ENCODE assay signal across 8 mouse cellular contexts in the genomic region with DNA sequence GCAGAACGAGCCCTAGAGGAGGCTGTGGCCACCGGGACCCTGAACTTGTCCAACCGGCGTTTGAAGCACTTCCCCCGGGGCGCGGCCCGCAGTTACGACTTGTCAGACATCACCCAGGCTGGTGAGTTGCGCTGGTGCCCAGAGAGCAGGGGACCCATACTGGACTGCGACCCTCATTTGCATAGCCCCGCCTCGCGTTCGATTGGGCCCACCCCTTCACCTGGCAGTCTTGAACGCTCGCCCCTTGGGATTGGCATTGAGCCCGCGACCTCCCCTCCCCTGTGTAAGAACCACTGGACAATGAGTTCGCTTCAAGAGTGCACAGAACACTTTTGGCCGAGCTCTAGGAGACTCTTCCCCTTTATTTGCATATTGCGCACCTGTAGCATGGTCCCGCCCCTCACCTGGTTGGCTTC. TPM values are rescaled to one million over a fixed set of nuclear protein-coding genes. Genes with fewer than 3 reads are reported as not detected.
DNase-seq lines count a peak whose midpoint lies in the region; ATAC-seq lines count a peak whose summit lies in the region.

No protein-coding gene starts in this region.

- no peaks in the 10 kb centered on the region for H3K36me3 ChIP-seq in neural tube, embryonic 11.5 days (ENCODE audit: control insufficient read depth, insufficient read depth, low read length)
- H3K36me3 ChIP-seq in intestine, embryonic 14.5 days (ENCODE audit: control insufficient read depth, insufficient read depth, low read length) = peaks cover 14% of the 10 kb centered on the region
- H3K36me3 ChIP-seq in liver, embryonic 15.5 days (replicated peaks) = peaks cover 16% of the 10 kb centered on the region
- 0 out of 2 replicates have a peak, but pooled peaks cover 6% of the 10 kb centered on the region for H3K36me3 ChIP-seq in neural tube, embryonic 14.5 days (ENCODE audit: control insufficient read depth, insufficient read depth, low read length)

- peak overlapping the region; percentile 91 for H3K27ac ChIP-seq in neural tube, embryonic 11.5 days (ENCODE audit: low read depth, low read length)
- H3K27ac ChIP-seq in intestine, embryonic 14.5 days (ENCODE audit: low read depth) = peak overlapping the region; percentile 94
- peak overlapping the region; percentile 97 for H3K27ac ChIP-seq in liver, embryonic 15.5 days (replicated peaks)
- H3K27ac ChIP-seq in neural tube, embryonic 14.5 days (ENCODE audit: low read depth, low read length) = peak overlapping the region; percentile 91

- H3K4me3 ChIP-seq in neural tube, embryonic 11.5 days (ENCODE audit: low read depth, low read length) = peak overlapping the region; percentile 91
- H3K4me3 ChIP-seq in intestine, embryonic 14.5 days (ENCODE audit: low read depth, low read length) = peak overlapping the region; percentile 94
- peak overlapping the region; percentile 96 for H3K4me3 ChIP-seq in liver, embryonic 15.5 days (replicated peaks)
- peak overlapping the region; percentile 82 for H3K4me3 ChIP-seq in neural tube, embryonic 14.5 days (ENCODE audit: low read depth, low read length)

- under 1% methylated on average over 23 of the region's 23 CpGs for WGBS in neural tube, embryonic 11.5 days
- under 1% methylated on average over 23 of the region's 23 CpGs for WGBS in intestine, embryonic 14.5 days
- WGBS in liver, embryonic 15.5 days (ENCODE audit: insufficient replicate concordance) = under 1% methylated on average over 23 of the region's 23 CpGs
- under 1% methylated on average over 23 of the region's 23 CpGs for WGBS in neural tube, embryonic 14.5 days

- H3K4me1 ChIP-seq in neural tube, embryonic 11.5 days (ENCODE audit: control insufficient read depth, insufficient read depth, low read length) = peaks cover 20% of the 10 kb centered on the region
- H3K4me1 ChIP-seq in intestine, embryonic 14.5 days (replicated peaks; ENCODE audit: control insufficient read depth, insufficient read depth, low read length) = peaks cover 29% of the 10 kb centered on the region
- peaks cover 58% of the 10 kb centered on the region for H3K4me1 ChIP-seq in liver, embryonic 15.5 days (replicated peaks)
- H3K4me1 ChIP-seq in neural tube, embryonic 14.5 days (ENCODE audit: control insufficient read depth, insufficient read depth, low read length) = peaks cover 26% of the 10 kb centered on the region

- peak overlapping the region; percentile 83 for H3K9ac ChIP-seq in neural tube, embryonic 11.5 days (ENCODE audit: low read length)
- peak overlapping the region; percentile 81 for H3K9ac ChIP-seq in intestine, embryonic 14.5 days (ENCODE audit: low read length)
- H3K9ac ChIP-seq in liver, embryonic 15.5 days = peak overlapping the region; percentile 87
- peak overlapping the region; percentile 82 for H3K9ac ChIP-seq in neural tube, embryonic 14.5 days (replicated peaks; ENCODE audit: low read depth, low read length)

- H3K9me3 ChIP-seq in neural tube, embryonic 11.5 days (ENCODE audit: control insufficient read depth, low read length) = no peaks in the 10 kb centered on the region
- H3K9me3 ChIP-seq in intestine, embryonic 14.5 days (ENCODE audit: control insufficient read depth, low read length) = no peaks in the 10 kb centered on the region
- H3K9me3 ChIP-seq in liver, embryonic 15.5 days (replicated peaks) = no peaks in the 10 kb centered on the region
- no peaks in the 10 kb centered on the region for H3K9me3 ChIP-seq in neural tube, embryonic 14.5 days (ENCODE audit: control insufficient read depth, low read length)

- peak; percentile 46 for ATAC-seq in neural tube, embryonic 11.5 days (ENCODE audit: insufficient read depth, low FRiP score, low TSS enrichment)
- ATAC-seq in intestine, embryonic 14.5 days (replicated peaks; ENCODE audit: low FRiP score, low TSS enrichment, low read depth) = peak; percentile 61
- peak; percentile 30 for ATAC-seq in liver, embryonic 15.5 days (ENCODE audit: insufficient read depth)
- ATAC-seq in neural tube, embryonic 14.5 days (ENCODE audit: low read depth) = peak; percentile 13

- H3K27me3 ChIP-seq in neural tube, embryonic 11.5 days (ENCODE audit: control insufficient read depth, insufficient read depth, low read length) = no peaks in the 10 kb centered on the region
- H3K27me3 ChIP-seq in intestine, embryonic 14.5 days (replicated peaks; ENCODE audit: control insufficient read depth, insufficient read depth, low read length) = no peaks in the 10 kb centered on the region
- no peaks in the 10 kb centered on the region for H3K27me3 ChIP-seq in liver, embryonic 15.5 days
- no peaks in the 10 kb centered on the region for H3K27me3 ChIP-seq in neural tube, embryonic 14.5 days (ENCODE audit: control insufficient read depth, insufficient read depth, low read length)

- DNase-seq in neural tube, embryonic 11.5 days (ENCODE audit: low spot score) = no peak
- no peak for DNase-seq in neural tube, embryonic 10.5 days (ENCODE audit: extremely low spot score, low spot score)
- DNase-seq in embryo, embryonic 11 days = peak; percentile 82
- no peak for DNase-seq in intestine, embryonic 14.5 days (ENCODE audit: low spot score)
- no peak for DNase-seq in adrenal gland, adult (ENCODE audit: inconsistent age in 2 of 2, low spot score in 1 of 2)
- DNase-seq in layer of hippocampus, adult 11-12 months (ENCODE audit: low spot score) = no peak

- H3K4me2 ChIP-seq in neural tube, embryonic 11.5 days (ENCODE audit: low read depth) = peak overlapping the region; percentile 82
- peak overlapping the region; percentile 80 for H3K4me2 ChIP-seq in intestine, embryonic 14.5 days (ENCODE audit: low read length)
- H3K4me2 ChIP-seq in liver, embryonic 15.5 days = peak overlapping the region; percentile 93
- H3K4me2 ChIP-seq in neural tube, embryonic 14.5 days (ENCODE audit: low read depth, low read length) = peak overlapping the region; percentile 91

RNA-seq across cellular contexts. Expression of gene Gm20605, which starts 0.3 kb away (rescaled TPM):
- 6.7 and 8.2 TPM in 2 replicates for polyA plus RNA-seq in neural tube, embryonic 11.5 days (2014; fragmentation: Nextera tagmentation; extraction: Ambion mirVana)
- 9.2 and 10.1 TPM in 2 replicates for polyA plus RNA-seq in intestine, embryonic 14.5 days (2014; fragmentation: Nextera tagmentation; extraction: Ambion mirVana)
- polyA plus RNA-seq in liver, embryonic 15.5 days (2015; fragmentation: Nextera tagmentation; extraction: Ambion mirVana) = 6.0 and 7.8 TPM in 2 replicates
- 6.5 and 7.9 TPM in 2 replicates for polyA plus RNA-seq in neural tube, embryonic 14.5 days (2014; fragmentation: Nextera tagmentation; extraction: Ambion mirVana)

RNA-seq across cellular contexts. Expression of gene Lrch4, which starts 0.4 kb away (rescaled TPM):
- 31.6 and 39.0 TPM in 2 replicates for polyA plus RNA-seq in neural tube, embryonic 11.5 days (2014; fragmentation: Nextera tagmentation; extraction: Ambion mirVana)
- 31.2 and 35.3 TPM in 2 replicates for polyA plus RNA-seq in intestine, embryonic 14.5 days (2014; fragmentation: Nextera tagmentation; extraction: Ambion mirVana)
- 25.7 and 26.4 TPM in 2 replicates for polyA plus RNA-seq in liver, embryonic 15.5 days (2015; fragmentation: Nextera tagmentation; extraction: Ambion mirVana)
- polyA plus RNA-seq in neural tube, embryonic 14.5 days (2014; fragmentation: Nextera tagmentation; extraction: Ambion mirVana) = 16.0 and 18.4 TPM in 2 replicates

RNA-seq across cellular contexts. Expression of gene Fbxo24, which starts 0.5 kb away (rescaled TPM):
- polyA plus RNA-seq in neural tube, embryonic 11.5 days (2014; fragmentation: Nextera tagmentation; extraction: Ambion mirVana) = 0.21 TPM in 1 of 2 replicates, not detected in the other
- polyA plus RNA-seq in intestine, embryonic 14.5 days (2014; fragmentation: Nextera tagmentation; extraction: Ambion mirVana) = 0.11 and 0.28 TPM in 2 replicates
- polyA plus RNA-seq in liver, embryonic 15.5 days (2015; fragmentation: Nextera tagmentation; extraction: Ambion mirVana) = not detected in 2 replicates
- polyA plus RNA-seq in neural tube, embryonic 14.5 days (2014; fragmentation: Nextera tagmentation; extraction: Ambion mirVana) = 0.19 TPM in 1 of 2 replicates, not detected in the other

RNA-seq across cellular contexts. Expression of gene Sap25, which starts 11.8 kb away (rescaled TPM):
- polyA plus RNA-seq in neural tube, embryonic 11.5 days (2014; fragmentation: Nextera tagmentation; extraction: Ambion mirVana) = 5.6 and 6.0 TPM in 2 replicates
- 6.9 and 10.2 TPM in 2 replicates for polyA plus RNA-seq in intestine, embryonic 14.5 days (2014; fragmentation: Nextera tagmentation; extraction: Ambion mirVana)
- polyA plus RNA-seq in liver, embryonic 15.5 days (2015; fragmentation: Nextera tagmentation; extraction: Ambion mirVana) = 3.6 and 4.6 TPM in 2 replicates
- polyA plus RNA-seq in neural tube, embryonic 14.5 days (2014; fragmentation: Nextera tagmentation; extraction: Ambion mirVana) = 5.7 and 5.9 TPM in 2 replicates

RNA-seq across cellular contexts. Expression of gene Pcolce, which starts 15.7 kb away (rescaled TPM):
- 75.5 and 91.9 TPM in 2 replicates for polyA plus RNA-seq in neural tube, embryonic 11.5 days (2014; fragmentation: Nextera tagmentation; extraction: Ambion mirVana)
- polyA plus RNA-seq in intestine, embryonic 14.5 days (2014; fragmentation: Nextera tagmentation; extraction: Ambion mirVana) = 112 and 126 TPM in 2 replicates
- 16.6 and 17.4 TPM in 2 replicates for polyA plus RNA-seq in liver, embryonic 15.5 days (2015; fragmentation: Nextera tagmentation; extraction: Ambion mirVana)
- polyA plus RNA-seq in neural tube, embryonic 14.5 days (2014; fragmentation: Nextera tagmentation; extraction: Ambion mirVana) = 2.4 and 59.1 TPM in 2 replicates
